Mouse (Mus musculus): ENCODE data around the gene Spag5.

- TF ChIP-seq EP300 (IDR thresholded peaks at IDR 0.05; ENCODE audit: insufficient read depth, low read depth, low read length) (no peak), CTCF (IDR thresholded peaks at IDR 0.05) (no peak)
Observed at GRCm38 (mm10) chr11:78328512-78329056, 27.3 kb downstream of the Spag5 start.

All from heart, adult 2 months (tissue).